Mouse (Mus musculus) heart, embryonic 16.5 days (tissue): ENCODE data around the gene Rundc1. TPM values are rescaled to one million over a fixed set of nuclear protein-coding genes. Genes with fewer than 3 reads are reported as not detected.
"Not testable (repeated sequence)": the region's sequence is repeated elsewhere in the genome, so short reads cannot be mapped to it uniquely, and the experiment has no call there.

ENCODE experiments used
- ATAC-seq: fragments of 200-750 bp; cut with Nextera tagmentation; replicated peaks from 2 replicates; pipeline ENCODE4 v1.8.0; 2017; ENCODE audit warnings: moderate number of reproducible peaks; ENCODE audit not compliant: insufficient read depth, low FRiP score; ENCODE audit errors: extremely low read depth
- H3K27ac ChIP-seq: fragments of 300-500 bp; sonication (generic); 2 replicates; pipeline ENCODE4 v1.5.1; 2014; ENCODE audit warnings: mild to moderate bottlenecking, low read length, control low read depth, moderate library complexity
- H3K27me3 ChIP-seq: fragments of 300-500 bp; sonication (generic); 2 replicates; pipeline ENCODE4 v1.6.1; 2014; ENCODE audit warnings: low read length, mixed read lengths; ENCODE audit not compliant: control insufficient read depth, insufficient read depth
- H3K36me3 ChIP-seq: fragments of 300-500 bp; sonication (generic); 2 replicates; pipeline ENCODE4 v1.6.1; 2014; ENCODE audit not compliant: control insufficient read depth, insufficient read depth
- H3K4me1 ChIP-seq: fragments of 300-500 bp; sonication (generic); 2 replicates; pipeline ENCODE4 v1.6.1; 2014; ENCODE audit warnings: low read length, mixed read lengths; ENCODE audit not compliant: control insufficient read depth, insufficient read depth
- H3K4me2 ChIP-seq: fragments of 300-500 bp; sonication (generic); 2 replicates; pipeline ENCODE4 v1.6.1; 2014; ENCODE audit warnings: low read depth, mild to moderate bottlenecking, control low read depth, low read length
- H3K4me3 ChIP-seq: fragments of 300-500 bp; sonication (generic); 2 replicates; pipeline ENCODE4 v1.5.1; 2014; ENCODE audit warnings: mild to moderate bottlenecking, control low read depth, low read length
- H3K9ac ChIP-seq: fragments of 300-500 bp; sonication (generic); 2 replicates; pipeline ENCODE4 v1.6.1; 2014; ENCODE audit warnings: low read length, control low read depth
- H3K9me3 ChIP-seq: fragments of 300-500 bp; sonication (generic); replicated peaks from 2 replicates; pipeline ENCODE4 v1.6.1; 2016; ENCODE audit warnings: low read length; ENCODE audit not compliant: control insufficient read depth
- WGBS: fragments of 180-500 bp; shearing (Covaris S2); extraction: QIAGEN DNeasy Blood & Tissue Kit; methylation state at CpG from one replicate; pipeline ENCODE4 v1.1.7; 2014; 5-methylcytosine and 5-hydroxymethylcytosine counted together
- polyA plus RNA-seq: library from polyadenylated mRNA; unstranded; fragments of >200 nt; fragmentation: Nextera tagmentation; extraction: Ambion mirVana; gene quantifications from 2 replicates; pipeline ENCODE4 v1.2.1, GENCODE M21; 2015

Gene Rundc1
- polyA plus RNA-seq = 15.4 and 17.0 TPM in 2 replicates

DNA sequence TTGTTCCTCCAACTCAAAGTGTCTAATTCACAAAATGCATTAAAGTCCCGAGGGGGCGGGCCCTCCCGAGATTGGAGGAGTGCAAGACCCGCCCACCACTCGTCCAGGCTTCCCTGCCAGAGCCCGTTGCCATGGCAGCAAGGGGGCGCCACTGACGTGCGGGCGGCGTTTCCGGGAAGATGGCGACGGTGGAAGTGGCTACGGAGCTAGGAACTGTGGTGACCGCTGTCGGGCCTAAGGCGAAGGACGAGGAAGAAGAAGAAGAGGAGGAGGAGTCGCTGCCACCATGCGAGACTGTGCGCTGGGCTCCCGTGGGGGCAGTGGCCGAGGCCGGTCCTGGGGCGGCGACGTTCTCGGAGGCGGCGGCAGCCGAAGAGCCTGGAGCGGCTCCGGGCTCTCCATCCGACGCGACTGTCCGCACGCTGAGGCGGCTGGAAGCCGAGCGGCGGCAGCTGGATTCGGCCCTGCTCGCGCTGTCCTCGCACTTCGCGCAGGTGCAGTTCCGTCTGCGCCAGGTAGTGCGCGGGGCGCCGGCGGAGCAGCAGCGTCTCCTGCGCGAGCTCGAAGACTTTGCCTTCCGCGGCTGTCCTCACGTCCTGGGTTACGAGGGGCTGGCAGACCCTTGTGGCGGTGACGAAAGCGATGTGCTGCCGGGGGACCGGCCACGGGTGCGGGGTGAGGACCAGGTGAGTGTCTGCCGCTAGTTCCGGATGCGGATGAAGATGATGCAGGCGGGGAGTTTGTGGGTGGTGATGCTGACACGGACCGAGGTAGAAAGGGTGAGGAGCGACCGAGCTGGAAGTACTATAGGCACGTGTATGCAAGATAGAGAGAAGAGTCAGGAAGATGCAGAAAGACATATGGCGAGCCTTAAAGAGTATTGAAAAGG, at the start of gene Rundc1, which contains the start of gene Ptges3l:
Gene Rundc1, plus strand, starts transcription at position 161 of the 889 bp plus-strand sequence.
Gene Ptges3l, minus strand, starts transcription at position 409 of the 889 bp plus-strand sequence.
- WGBS = under 1% methylated on average over 81 of the region's 81 CpGs
- Histone ChIP-seq H3K27ac (peak within 1 kb of the TSS; percentile 98), H3K36me3 (peaks cover 11% of the 10 kb centered on the region), H3K4me2 (peak within 1 kb of the TSS; percentile 84), H3K9ac (peak within 1 kb of the TSS; percentile 94), H3K4me1 (peaks cover 15% of the 10 kb centered on the region), H3K9me3 (no peaks in the 10 kb centered on the region), H3K27me3 (no peaks in the 10 kb centered on the region), H3K4me3 (peak within 1 kb of the TSS; percentile 100)
- ATAC-seq = peak; percentile 90

DNA sequence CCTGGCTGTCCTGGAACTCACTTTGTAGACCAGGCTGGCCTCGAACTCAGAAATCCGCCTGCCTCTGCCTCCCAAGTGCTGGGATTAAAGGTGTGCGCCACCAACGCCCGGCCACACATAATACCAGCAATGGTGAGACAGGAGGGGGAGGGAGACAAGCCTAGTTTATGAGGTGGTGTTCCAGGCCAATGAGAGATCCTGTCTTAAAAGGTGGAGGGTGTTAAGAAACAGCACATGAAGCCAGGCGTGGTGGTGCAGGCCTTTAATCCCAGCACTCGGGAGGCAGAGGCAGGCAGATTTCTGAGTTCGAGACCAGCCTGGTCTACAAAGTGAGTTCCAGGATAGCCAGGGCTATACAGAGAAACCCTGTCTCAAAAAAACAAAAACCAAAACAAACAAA, 46.7 kb upstream of the Rundc1 start:
- H3K9me3 ChIP-seq, H3K36me3 ChIP-seq: not testable (repeated sequence)
- WGBS = 88% methylated on average over 8 of the region's 8 CpGs

GRCm38 (mm10) chr11:101378926-101379325, 46.0 kb upstream of the Rundc1 start:
- H3K4me3 ChIP-seq = no peak overlapping the region
- H3K9ac ChIP-seq = no peak overlapping the region
- H3K9me3 ChIP-seq = no peaks in the 10 kb centered on the region
- ATAC-seq = no peak
- no peaks in the 10 kb centered on the region for H3K4me1 ChIP-seq
- H3K36me3 ChIP-seq = no peaks in the 10 kb centered on the region
- 81% methylated on average over 6 of the region's 6 CpGs for WGBS
- no peak overlapping the region for H3K27ac ChIP-seq
- no peak overlapping the region for H3K4me2 ChIP-seq
- no peaks in the 10 kb centered on the region for H3K27me3 ChIP-seq

More for the DNA sequence above, 46.7 kb upstream of the Rundc1 start:
- H3K27me3 ChIP-seq, H3K9ac ChIP-seq, H3K4me1 ChIP-seq, ATAC-seq, H3K4me2 ChIP-seq, H3K4me3 ChIP-seq, H3K27ac ChIP-seq: not testable (repeated sequence)

GRCm38 (mm10) chr11:101381817-101382216, 43.1 kb upstream of the Rundc1 start:
- Histone ChIP-seq H3K36me3 (no peaks in the 10 kb centered on the region), H3K27me3 (no peaks in the 10 kb centered on the region), H3K9me3 (no peaks in the 10 kb centered on the region), H3K4me2 (no peak overlapping the region), H3K4me3 (no peak overlapping the region), H3K4me1 (no peaks in the 10 kb centered on the region), H3K9ac (no peak overlapping the region), H3K27ac (no peak overlapping the region)
- 33% methylated on average over 4 of the region's 4 CpGs for WGBS
- ATAC-seq = no peak

GRCm38 (mm10) chr11:101395110-101395509, 29.8 kb upstream of the Rundc1 start:
- no peaks in the 10 kb centered on the region for H3K36me3 ChIP-seq
- no peak overlapping the region for H3K27ac ChIP-seq
- no peak overlapping the region for H3K9ac ChIP-seq
- 3% methylated on average over 8 of the region's 8 CpGs for WGBS
- no peaks in the 10 kb centered on the region for H3K9me3 ChIP-seq
- H3K4me3 ChIP-seq = no peak overlapping the region
- no peaks in the 10 kb centered on the region for H3K27me3 ChIP-seq
- ATAC-seq = peak; percentile 52; the same call in 1 of the 2 replicates
- H3K4me1 ChIP-seq = no peaks in the 10 kb centered on the region
- H3K4me2 ChIP-seq = no peak overlapping the region

- Histone ChIP-seq H3K4me1 (peaks cover 5% of the 10 kb centered on the region), H3K4me3 (no peak overlapping the region), H3K27ac (no peak overlapping the region), H3K9me3 (no peaks in the 10 kb centered on the region), H3K9ac (no peak overlapping the region), H3K27me3 (no peaks in the 10 kb centered on the region), H3K36me3 (peaks cover 11% of the 10 kb centered on the region), H3K4me2 (no peak overlapping the region)
- WGBS = 77% methylated on average over 2 of the region's 2 CpGs
- no peak for ATAC-seq
Measured at GRCm38 (mm10) chr11:101415306-101415705, 9.6 kb upstream of the Rundc1 start.

DNA sequence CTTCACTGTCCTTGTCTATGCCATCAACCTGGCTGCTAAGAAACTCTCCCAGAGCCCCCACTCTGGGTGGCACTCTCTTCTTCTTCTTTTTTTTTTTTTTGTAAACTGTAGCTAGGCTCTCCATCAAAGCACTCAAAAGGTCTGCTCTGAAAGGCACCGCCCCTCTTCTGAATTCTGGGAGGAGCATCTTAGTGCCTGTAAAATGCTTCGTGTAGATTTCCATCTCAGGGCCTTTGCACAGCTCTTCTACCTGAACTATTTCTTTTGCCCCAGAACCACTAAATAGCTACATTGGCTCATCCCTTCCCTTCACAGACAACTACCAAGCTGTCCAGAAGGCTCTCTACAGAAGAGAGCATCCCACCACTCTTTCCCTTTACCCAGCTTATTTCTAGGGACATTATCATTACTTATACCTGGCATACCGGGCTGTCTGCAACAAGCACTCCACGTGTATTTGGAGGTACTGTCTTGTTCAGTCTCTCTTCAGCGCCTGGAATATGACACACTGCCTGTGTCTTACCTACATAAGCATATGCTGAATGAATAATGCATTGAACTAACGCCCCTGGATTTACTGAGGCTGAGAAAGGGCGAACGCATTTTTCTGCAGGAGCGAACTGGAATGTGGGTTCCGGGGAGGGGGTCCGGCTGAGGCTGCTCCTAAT, 8.3 kb upstream of the Rundc1 start:
- H3K36me3 ChIP-seq = peaks cover 9% of the 10 kb centered on the region

GRCm38 (mm10) chr11:101417101-101417855, 7.6 kb upstream of the Rundc1 start, which contains the start of gene Aarsd1:
Gene Aarsd1 (minus strand): TSS chr11:101417615.
- Histone ChIP-seq H3K4me2 (peak within 1 kb of the TSS; percentile 67), H3K36me3 (peaks cover 8% of the 10 kb centered on the region; the same call in 1 of the 2 replicates), H3K4me3 (peak within 1 kb of the TSS; percentile 82), H3K4me1 (peaks cover 7% of the 10 kb centered on the region), H3K9ac (peak within 1 kb of the TSS; percentile 84), H3K27me3 (no peaks in the 10 kb centered on the region), H3K9me3 (no peaks in the 10 kb centered on the region), H3K27ac (peak within 1 kb of the TSS; percentile 66)
- peak; percentile 78 for ATAC-seq
- under 1% methylated on average over 45 of the region's 45 CpGs for WGBS

More for the DNA sequence above, 8.3 kb upstream of the Rundc1 start:
- Histone ChIP-seq H3K9ac (peak overlapping the region; percentile 84), H3K4me1 (peaks cover 5% of the 10 kb centered on the region), H3K9me3 (no peaks in the 10 kb centered on the region), H3K27ac (peak overlapping the region; percentile 66), H3K4me3 (peak overlapping the region; percentile 82), H3K4me2 (peak overlapping the region; percentile 67), H3K27me3 (no peaks in the 10 kb centered on the region)
- WGBS = 1% methylated on average over 11 of the region's 11 CpGs
- no peak for ATAC-seq
